Mouse (Mus musculus) ovary, postnatal 10 days (tissue): ENCODE results near the gene Gm42688.
"Not testable (repeated sequence)": the region's sequence is repeated elsewhere in the genome, so short reads cannot be mapped to it uniquely, and the experiment has no call there.

Experiments
- DNase-seq: peaks from one replicate; pipeline ENCODE4 v3.0.0; 2022; ENCODE audit warnings: low spot score

The Gm42688 gene

DNA sequence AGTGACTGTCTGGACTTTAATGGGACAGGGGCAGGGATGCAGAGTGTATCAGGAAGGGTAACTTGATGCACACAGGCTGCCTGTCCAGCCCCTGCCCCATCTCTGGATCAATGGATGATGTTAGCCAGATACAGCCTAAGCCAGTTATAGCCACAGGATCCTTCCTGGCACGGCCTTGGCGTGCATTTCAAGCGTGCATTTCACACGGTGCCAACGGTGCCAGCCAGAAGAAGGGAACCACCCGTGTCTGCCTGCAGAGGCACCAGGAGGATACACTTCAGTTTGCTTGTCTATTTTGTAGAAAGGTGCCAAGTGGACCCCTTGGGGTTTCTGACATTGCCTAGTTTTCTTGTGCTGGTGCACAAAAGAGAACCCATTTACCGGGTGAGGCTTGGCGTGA, 38.6 kb downstream of the Gm42688 start:
- DNase-seq, result no peak

DNA sequence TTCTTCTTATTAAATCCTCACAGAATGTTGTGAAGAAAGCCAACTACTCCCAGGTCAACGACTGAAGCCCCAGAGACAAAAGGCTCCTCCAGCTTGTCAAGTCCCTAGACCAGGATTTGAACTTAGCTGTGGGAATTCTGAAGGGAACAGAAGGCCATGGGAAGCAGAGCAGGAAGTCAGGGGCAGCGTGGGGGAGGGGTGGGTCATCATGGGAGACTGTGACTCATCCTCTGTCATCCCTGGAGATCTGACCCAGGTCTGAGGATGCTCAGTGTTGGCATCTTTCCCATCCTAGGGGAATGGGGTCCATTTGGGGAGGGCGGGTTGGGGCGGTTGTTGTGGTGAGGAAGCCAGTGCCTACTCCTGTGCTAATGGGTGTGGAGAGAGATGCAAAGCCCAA, 40.2 kb downstream of the Gm42688 start:
- DNase-seq, result no peak

DNA sequence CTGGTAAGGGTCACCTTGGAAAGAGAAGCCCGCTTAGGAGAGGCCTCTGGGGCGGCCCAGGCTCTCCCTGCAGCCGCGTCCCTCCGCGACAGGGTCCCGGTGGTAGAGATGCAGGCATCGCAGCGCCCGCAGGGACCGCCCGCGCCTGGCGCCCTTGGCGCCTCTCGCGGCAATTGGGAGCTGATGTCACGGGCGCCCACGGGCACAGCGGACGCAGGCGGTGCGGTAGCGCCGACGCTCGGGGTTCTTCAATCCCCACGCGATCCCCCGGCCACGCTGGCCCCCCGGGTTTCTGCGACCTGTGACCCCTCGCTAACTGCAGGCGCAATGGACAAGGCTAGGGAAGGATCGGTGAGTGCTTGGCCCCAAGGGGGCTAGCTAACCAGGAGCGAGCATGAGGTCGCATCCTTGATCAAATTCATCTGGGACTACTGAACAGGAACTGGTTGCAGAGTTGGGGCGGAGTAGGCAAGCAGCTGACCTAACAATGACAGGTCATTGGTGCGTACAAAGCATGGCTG, 40.9 kb downstream of the Gm42688 start:
- no peak for DNase-seq

DNA sequence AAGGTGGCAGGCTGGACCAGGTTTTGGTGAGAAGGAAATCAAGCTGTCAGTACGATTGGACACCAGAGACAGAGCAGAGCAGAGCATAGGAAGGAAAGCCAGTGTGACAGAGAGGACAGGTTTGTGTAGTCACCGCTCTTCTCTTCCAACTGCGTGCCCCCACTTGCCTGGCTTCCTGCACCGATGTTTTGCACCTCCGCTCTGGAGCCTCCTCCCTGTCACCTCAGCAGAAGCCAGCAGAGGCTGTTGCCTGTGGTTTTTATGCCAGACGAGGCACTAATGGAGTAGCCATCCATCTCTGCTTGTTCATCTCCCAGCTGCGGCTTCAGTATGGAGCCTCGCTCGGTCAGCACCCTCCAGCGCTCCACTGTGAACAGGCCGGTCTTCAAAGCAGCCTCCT, 41.5 kb downstream of the Gm42688 start:
- DNase-seq, result no peak

DNA sequence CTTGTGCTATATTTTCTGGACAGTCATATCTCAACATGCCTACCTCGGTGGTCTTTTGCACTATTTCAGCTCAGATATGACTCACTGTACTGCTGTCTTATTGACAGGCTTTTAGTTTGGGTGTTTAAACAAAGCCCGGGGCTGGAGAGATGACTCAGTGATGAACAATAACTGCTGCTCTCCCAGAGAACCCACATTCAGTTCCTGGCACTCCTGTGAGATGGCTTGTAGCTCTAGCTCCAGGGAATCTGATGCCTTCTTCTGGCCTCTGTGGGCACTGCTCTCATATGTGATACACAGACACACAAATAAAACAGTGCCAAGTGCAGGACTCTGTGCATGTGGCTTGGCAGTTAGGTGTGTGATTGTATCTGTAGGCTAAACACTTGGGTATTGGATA, 43.8 kb downstream of the Gm42688 start:
- no peak for DNase-seq

DNA sequence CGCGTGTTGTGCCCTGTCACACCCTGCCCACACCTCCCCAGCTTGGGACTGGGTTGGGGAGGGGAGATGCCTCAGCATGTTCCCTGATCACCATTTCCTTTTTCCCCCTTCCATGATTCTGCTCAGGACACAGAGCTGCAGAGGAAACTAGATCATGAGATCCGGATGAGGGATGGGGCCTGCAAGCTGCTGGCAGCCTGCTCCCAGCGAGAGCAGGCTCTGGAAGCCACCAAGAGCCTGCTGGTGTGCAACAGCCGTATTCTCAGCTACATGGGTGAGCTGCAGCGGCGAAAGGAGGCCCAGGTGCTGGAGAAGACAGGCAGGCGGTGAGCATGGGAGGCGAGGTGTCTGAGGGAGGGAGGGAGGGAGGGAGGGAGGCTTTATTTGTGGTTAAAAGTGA, 44.4 kb downstream of the Gm42688 start:
- DNase-seq, result no peak

DNA sequence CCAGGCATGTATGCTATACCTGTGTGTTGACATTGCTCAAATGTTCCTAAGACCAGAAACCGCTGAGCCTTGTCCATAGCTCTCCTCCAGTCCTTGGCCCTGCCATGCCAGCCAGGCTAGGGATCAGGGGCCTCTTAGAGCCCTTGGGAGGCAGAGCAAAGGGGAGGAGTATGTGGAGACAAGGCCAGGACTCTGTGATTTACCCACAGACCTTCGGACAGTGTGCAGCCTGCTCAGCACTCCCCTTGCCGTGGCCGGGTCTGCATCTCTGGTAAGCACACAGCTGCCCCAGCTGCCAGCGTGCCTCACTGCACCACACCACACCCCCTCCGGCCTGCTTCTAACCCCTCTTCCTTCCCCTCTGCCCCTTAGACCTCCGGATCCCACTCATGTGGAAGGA, 45.9 kb downstream of the Gm42688 start:
- DNase-seq, result no peak

DNA sequence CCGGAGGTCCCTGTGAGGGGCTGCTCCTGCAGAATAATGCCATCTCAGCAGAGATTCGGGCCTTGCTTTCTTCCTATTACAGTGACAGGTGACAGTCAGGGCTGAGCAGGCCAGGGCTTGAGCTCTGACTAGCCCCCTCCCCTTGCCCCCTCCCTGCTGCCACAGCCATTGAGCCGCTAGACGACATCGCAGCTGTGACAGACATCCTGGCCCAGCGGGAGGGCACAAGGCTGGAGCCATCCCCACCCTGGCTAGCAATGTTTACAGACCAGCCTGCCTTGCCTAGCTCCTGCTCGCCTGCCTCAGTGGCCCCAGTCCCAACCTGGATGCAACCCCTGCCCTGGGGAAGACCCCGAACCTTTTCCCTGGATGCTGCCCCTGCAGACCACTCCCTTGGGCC, 50.3 kb downstream of the Gm42688 start:
- DNase-seq, result no peak

DNA sequence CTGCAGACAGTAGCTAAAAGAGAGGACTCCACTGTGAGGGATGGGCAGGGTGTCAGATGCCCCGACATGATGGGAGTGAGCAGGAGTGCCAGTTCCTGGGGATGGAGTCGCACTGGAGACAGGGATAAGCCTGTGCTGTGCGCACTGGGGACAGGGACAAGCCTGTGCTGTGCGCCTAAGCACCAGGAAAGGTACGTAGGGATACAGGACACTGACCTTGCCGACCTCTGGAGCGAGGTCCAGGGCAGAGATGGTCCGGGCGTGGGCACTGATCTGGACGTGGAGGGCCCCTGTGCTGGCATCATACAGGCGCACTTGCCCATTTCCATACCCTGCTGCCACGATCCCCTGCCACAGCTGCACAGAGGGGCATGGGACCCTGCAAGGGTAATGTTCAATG, 51.6 kb downstream of the Gm42688 start:
- DNase-seq, result no peak

DNA sequence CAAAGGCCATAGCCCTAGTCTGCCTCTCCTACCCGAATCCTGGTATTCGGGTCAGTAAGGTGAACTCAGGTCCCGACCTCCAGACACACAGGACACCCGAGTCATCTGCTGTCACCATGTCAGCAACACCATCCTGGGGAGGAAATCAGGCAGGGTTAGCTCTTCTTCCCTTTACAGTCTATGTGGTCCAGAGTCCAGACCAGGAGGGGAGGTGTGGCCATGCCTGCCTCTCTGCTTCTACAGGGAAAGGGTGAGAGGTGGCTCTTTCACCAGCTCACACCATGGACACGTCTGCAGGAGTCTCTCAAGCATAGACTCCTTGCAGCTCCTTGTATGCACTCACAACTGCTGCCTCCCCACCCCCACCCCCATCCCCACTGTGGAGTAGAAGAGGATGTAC, 52.1 kb downstream of the Gm42688 start:
- DNase-seq, result no peak

DNA sequence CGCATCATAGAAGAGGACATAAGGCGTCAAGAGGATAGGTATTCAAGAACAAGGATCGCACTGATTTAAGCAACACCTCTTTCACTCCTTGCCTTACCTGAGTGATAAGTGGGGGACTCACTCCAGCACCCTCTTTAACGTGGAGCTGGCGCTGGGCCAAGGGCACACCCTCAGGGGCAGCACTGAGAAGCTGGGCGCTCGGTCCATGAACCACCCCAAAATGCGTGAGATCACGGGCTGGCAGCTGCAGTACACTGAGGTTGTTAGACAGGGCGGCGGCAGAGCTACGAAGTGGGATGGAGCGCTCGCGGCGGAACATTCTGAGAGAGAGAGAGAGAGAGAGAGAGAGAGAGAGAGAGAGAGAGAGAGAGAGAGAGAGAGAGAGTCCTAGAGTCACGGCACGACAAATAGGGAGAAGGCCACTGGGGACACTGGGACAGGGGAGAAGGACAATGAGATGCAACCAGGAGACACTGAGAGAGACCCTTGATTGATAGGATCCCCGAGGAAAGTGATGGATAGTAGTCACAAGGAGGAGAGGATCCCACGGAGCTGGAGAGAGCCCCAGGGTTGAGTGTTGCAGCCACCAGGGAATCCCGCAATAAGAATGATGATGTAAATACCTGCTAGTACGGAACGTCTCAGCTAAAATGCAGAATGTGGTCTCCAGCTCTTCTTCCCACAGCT, 54.3 kb downstream of the Gm42688 start:
- no peak for DNase-seq

DNA sequence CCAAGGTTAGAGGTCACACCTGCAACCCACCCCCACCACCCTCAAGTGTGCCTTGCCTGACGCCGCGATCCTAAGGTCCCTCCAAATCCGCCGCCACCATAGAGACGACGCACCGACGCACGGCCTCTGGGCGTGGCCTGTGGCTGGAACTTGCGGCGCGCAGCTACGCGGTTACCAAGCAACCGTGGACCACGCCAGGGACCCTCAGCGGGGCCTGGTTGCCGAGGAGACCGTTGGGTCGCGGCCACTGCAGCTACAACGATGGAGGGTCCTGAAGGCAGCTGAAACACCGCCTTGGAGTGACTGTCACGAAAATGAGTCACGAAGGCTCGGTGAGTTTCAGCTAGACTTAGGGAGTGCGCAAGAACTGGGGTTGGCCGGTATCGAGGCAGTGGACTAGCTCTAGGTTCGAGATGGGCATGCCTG, 54.9 kb downstream of the Gm42688 start, which contains the start of the genes Wdr54 and 1700003E16Rik:
Gene Wdr54, minus strand, starts transcription at position 139 of the 426 bp plus-strand sequence.
Gene 1700003E16Rik, plus strand, starts transcription at position 146 of the 426 bp plus-strand sequence.
- no peak for DNase-seq

DNA sequence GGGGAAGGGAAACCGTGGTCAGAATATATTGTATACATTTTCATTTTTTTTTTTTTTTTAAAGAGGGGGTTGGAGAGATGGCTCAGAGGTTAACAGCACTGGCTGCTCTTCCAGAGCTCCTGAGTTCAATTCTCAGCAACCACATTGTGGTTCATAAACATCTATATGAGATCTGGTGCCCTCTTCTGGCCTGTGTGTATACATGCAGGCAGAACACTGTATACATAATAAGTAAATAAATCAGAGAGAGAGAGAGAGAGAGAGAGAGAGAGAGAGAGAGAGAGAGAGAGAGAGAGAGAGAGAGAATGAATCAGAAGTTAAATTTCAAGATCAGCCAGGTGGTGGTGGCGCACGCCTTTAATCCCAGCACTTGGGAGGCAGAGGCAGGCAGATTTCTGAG, 58.0 kb downstream of the Gm42688 start:
- DNase-seq, result not testable (repeated sequence)
